Mouse (Mus musculus): ENCODE measurements around the gene Myocos.

DNA sequence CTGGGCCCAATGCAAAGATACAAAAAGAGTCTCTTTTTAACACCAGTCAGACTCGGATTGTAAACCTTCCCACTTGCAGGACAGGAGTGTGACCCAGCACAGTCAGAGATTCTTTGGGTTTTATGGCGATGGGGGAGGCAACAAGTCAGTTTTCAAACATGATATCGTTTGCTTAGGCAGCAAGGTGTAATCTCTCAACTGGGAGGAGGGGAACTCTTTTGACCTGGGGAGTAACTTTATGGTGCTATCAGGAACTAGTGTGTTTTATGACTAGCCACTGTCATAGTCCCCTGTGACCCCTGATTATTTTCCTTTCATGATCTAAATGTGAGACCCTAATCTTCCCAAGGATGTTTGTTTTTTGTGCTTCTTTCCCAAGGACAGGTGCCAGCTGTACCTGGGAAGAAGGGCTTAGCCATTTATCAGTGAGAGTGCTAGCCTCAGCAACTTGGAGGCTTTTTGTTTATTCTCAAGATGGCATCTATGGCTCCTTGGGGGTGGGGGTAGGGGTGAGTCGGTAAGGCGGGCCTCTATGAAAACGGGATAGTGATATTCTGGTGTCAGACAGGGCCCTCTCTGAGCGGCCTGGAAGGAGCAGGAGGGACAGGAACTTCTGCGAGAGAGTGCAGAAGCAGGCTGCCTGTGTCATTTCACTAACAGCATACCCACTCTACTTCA lies 42.5 kb upstream of the Myocos start:
- TF ChIP-seq CTCF (conservative IDR thresholded peaks at IDR 0.05; ENCODE audit: low read length) = no peak
- TF ChIP-seq NANOG (IDR thresholded peaks at IDR 0.05; ENCODE audit: borderline replicate concordance, low read length) = no peak
- no peak for TF ChIP-seq POU5F1 (IDR thresholded peaks at IDR 0.05; ENCODE audit: borderline replicate concordance, low read length)

Data from E14TG2a.4 (cell line).